ENCODE assay signal across 8 mouse cellular contexts in genomic region chr4:155774971-155775740, GRCm38 (mm10). TPM values are rescaled to one million over a fixed set of nuclear protein-coding genes. Genes with fewer than 3 reads are reported as not detected.
DNase-seq lines count a peak whose midpoint lies in the region; ATAC-seq and TF ChIP-seq lines count a peak whose summit lies in the region.

No protein-coding gene starts in this region.

- WGBS in forebrain, embryonic 12.5 days, result 66% methylated on average over 9 of the region's 9 CpGs
- 22% methylated on average over 9 of the region's 9 CpGs for WGBS in heart, embryonic 16.5 days
- 36% methylated on average over 9 of the region's 9 CpGs for WGBS in kidney, postnatal 0 days

- peak overlapping the region; percentile 34; the same call in 1 of the 2 replicates for H3K4me3 ChIP-seq in forebrain, embryonic 12.5 days (replicated peaks)
- H3K4me3 ChIP-seq in heart, embryonic 16.5 days (ENCODE audit: low read length), result peak overlapping the region; percentile 42
- H3K4me3 ChIP-seq in kidney, postnatal 0 days (replicated peaks; ENCODE audit: low read depth, low read length), result peak overlapping the region; percentile 32; the same call in 1 of the 2 replicates

- peak; percentile 69 for DNase-seq in urinary bladder, postnatal 14 days (ENCODE audit: low spot score)
- no peak for DNase-seq in urinary bladder, adult 18-20 months (ENCODE audit: low spot score in 2 of 2)
- DNase-seq in kidney, postnatal 0 days (ENCODE audit: low spot score), result no peak
- DNase-seq in lung, postnatal 25 days (ENCODE audit: low spot score), result peak; percentile 36
- DNase-seq in spleen, postnatal 4 days (ENCODE audit: low spot score in 2 of 2), result peak; percentile 21 to 63
- DNase-seq in embryo, embryonic 9.5 days (ENCODE audit: extremely low spot score), result no peak

- peaks cover 67% of the 10 kb centered on the region for H3K27me3 ChIP-seq in forebrain, embryonic 12.5 days
- peaks cover 22% of the 10 kb centered on the region for H3K27me3 ChIP-seq in heart, embryonic 16.5 days (ENCODE audit: control insufficient read depth, insufficient read depth, low read length)
- no peaks in the 10 kb centered on the region; the same call in 1 of the 2 replicates for H3K27me3 ChIP-seq in kidney, postnatal 0 days (ENCODE audit: insufficient read depth, low read length)

- ATAC-seq in forebrain, embryonic 12.5 days (ENCODE audit: low FRiP score), result no peak
- ATAC-seq in heart, embryonic 16.5 days (replicated peaks; ENCODE audit: extremely low read depth, insufficient read depth, low FRiP score), result peak; percentile 33
- ATAC-seq in kidney, postnatal 0 days (replicated peaks; ENCODE audit: low FRiP score, low read depth), result no peak

- no peak overlapping the region; the same call in 1 of the 2 replicates for H3K9ac ChIP-seq in forebrain, embryonic 12.5 days
- peak overlapping the region; percentile 34; the same call in 1 of the 2 replicates for H3K9ac ChIP-seq in heart, embryonic 16.5 days (ENCODE audit: low read length)
- H3K9ac ChIP-seq in kidney, postnatal 0 days (ENCODE audit: low read depth, low read length), result no peak overlapping the region

- peak overlapping the region; percentile 60 for H3K4me2 ChIP-seq in forebrain, embryonic 12.5 days
- peak overlapping the region; percentile 65 for H3K4me2 ChIP-seq in heart, embryonic 16.5 days (ENCODE audit: low read depth, low read length)
- peak overlapping the region; percentile 77 for H3K4me2 ChIP-seq in kidney, postnatal 0 days (ENCODE audit: low read length)

- 0 out of 2 replicates have a peak overlapping the region, but pooled peaks have one; percentile 9 for H3K27ac ChIP-seq in forebrain, embryonic 12.5 days
- peak overlapping the region; percentile 86 for H3K27ac ChIP-seq in heart, embryonic 16.5 days (ENCODE audit: low read length)
- H3K27ac ChIP-seq in kidney, postnatal 0 days, result peak overlapping the region; percentile 47; the same call in 1 of the 2 replicates

- no peak for TF ChIP-seq CTCF in kidney, postnatal 0 days (IDR thresholded peaks at IDR 0.05; ENCODE audit: low read depth)

- H3K9me3 ChIP-seq in forebrain, embryonic 12.5 days, result no peaks in the 10 kb centered on the region
- no peaks in the 10 kb centered on the region for H3K9me3 ChIP-seq in heart, embryonic 16.5 days (replicated peaks; ENCODE audit: control insufficient read depth, low read length)
- no peaks in the 10 kb centered on the region for H3K9me3 ChIP-seq in kidney, postnatal 0 days (replicated peaks; ENCODE audit: low read length)

- no peaks in the 10 kb centered on the region for H3K36me3 ChIP-seq in forebrain, embryonic 12.5 days (replicated peaks)
- H3K36me3 ChIP-seq in heart, embryonic 16.5 days (ENCODE audit: control insufficient read depth, insufficient read depth), result no peaks in the 10 kb centered on the region
- H3K36me3 ChIP-seq in kidney, postnatal 0 days (ENCODE audit: insufficient read depth, low read length), result no peaks in the 10 kb centered on the region

- H3K4me1 ChIP-seq in forebrain, embryonic 12.5 days, result peaks cover 18% of the 10 kb centered on the region
- H3K4me1 ChIP-seq in heart, embryonic 16.5 days (ENCODE audit: control insufficient read depth, insufficient read depth, low read length), result peaks cover 40% of the 10 kb centered on the region
- H3K4me1 ChIP-seq in kidney, postnatal 0 days (replicated peaks; ENCODE audit: insufficient read depth, low read length), result peaks cover 11% of the 10 kb centered on the region

RNA-seq across cellular contexts. Expression of gene Vwa1, which starts 0.7 kb away (rescaled TPM):
- 9.8 and 11.5 TPM in 2 replicates for polyA plus RNA-seq in forebrain, embryonic 12.5 days (2016; fragmentation: Nextera tagmentation; extraction: Ambion mirVana)
- 8.3 and 8.7 TPM in 2 replicates for polyA plus RNA-seq in heart, embryonic 16.5 days (2015; fragmentation: Nextera tagmentation; extraction: Ambion mirVana)
- polyA plus RNA-seq in kidney, postnatal 0 days (2015; fragmentation: Nextera tagmentation; extraction: Ambion mirVana), result 14.8 and 16.4 TPM in 2 replicates

RNA-seq across cellular contexts. Expression of gene Tmem88b, which starts 10.5 kb away (rescaled TPM):
- 0.22 and 0.35 TPM in 2 replicates for polyA plus RNA-seq in forebrain, embryonic 12.5 days (2016; fragmentation: Nextera tagmentation; extraction: Ambion mirVana)
- polyA plus RNA-seq in heart, embryonic 16.5 days (2015; fragmentation: Nextera tagmentation; extraction: Ambion mirVana), result 1.4 and 1.8 TPM in 2 replicates
- 0.16 and 0.22 TPM in 2 replicates for polyA plus RNA-seq in kidney, postnatal 0 days (2015; fragmentation: Nextera tagmentation; extraction: Ambion mirVana)

RNA-seq across cellular contexts. Expression of gene Atad3a, which starts 14.3 kb away (rescaled TPM):
- 95.3 and 99.0 TPM in 2 replicates for polyA plus RNA-seq in forebrain, embryonic 12.5 days (2016; fragmentation: Nextera tagmentation; extraction: Ambion mirVana)
- polyA plus RNA-seq in heart, embryonic 16.5 days (2015; fragmentation: Nextera tagmentation; extraction: Ambion mirVana), result 123 TPM in 2 replicates
- 92.1 and 92.2 TPM in 2 replicates for polyA plus RNA-seq in kidney, postnatal 0 days (2015; fragmentation: Nextera tagmentation; extraction: Ambion mirVana)

RNA-seq across cellular contexts. Expression of gene Ankrd65, which starts 15.1 kb away (rescaled TPM):
- polyA plus RNA-seq in forebrain, embryonic 12.5 days (2016; fragmentation: Nextera tagmentation; extraction: Ambion mirVana), result not detected in 2 replicates
- 0.30 TPM in 1 of 2 replicates, not detected in the other for polyA plus RNA-seq in heart, embryonic 16.5 days (2015; fragmentation: Nextera tagmentation; extraction: Ambion mirVana)
- 0.28 and 0.29 TPM in 2 replicates for polyA plus RNA-seq in kidney, postnatal 0 days (2015; fragmentation: Nextera tagmentation; extraction: Ambion mirVana)

RNA-seq across cellular contexts. Expression of gene Mrpl20, which starts 27.5 kb away (rescaled TPM):
- polyA plus RNA-seq in forebrain, embryonic 12.5 days (2016; fragmentation: Nextera tagmentation; extraction: Ambion mirVana), result 209 and 210 TPM in 2 replicates
- 133 and 138 TPM in 2 replicates for polyA plus RNA-seq in heart, embryonic 16.5 days (2015; fragmentation: Nextera tagmentation; extraction: Ambion mirVana)
- 283 and 294 TPM in 2 replicates for polyA plus RNA-seq in kidney, postnatal 0 days (2015; fragmentation: Nextera tagmentation; extraction: Ambion mirVana)

Comparison
In these comparisons a context has a peak if more than half of its experiments do, and no peak if none do; other contexts are left out.
1. DNase-seq: peak in urinary bladder, postnatal 14 days (single experiment), lung, postnatal 25 days (single experiment) and spleen, postnatal 4 days (2 of 2); none in urinary bladder, adult 18-20 months (0 of 2), kidney, postnatal 0 days (single experiment) and embryo, embryonic 9.5 days (single experiment).
2. H3K27ac ChIP-seq: peak in every context shown above with its lines; median percentile 86 in heart, embryonic 16.5 days; 47 in kidney, postnatal 0 days; 9 in forebrain, embryonic 12.5 days.
3. Peak in every context shown above with its lines, with median percentiles within 50 percentile points of each other: H3K4me2 ChIP-seq and H3K4me3 ChIP-seq.